Mouse (Mus musculus) duodenum, adult 2 months (tissue): Measurements from ENCODE around the gene 4930402K13Rik. TPM values are rescaled to one million over a fixed set of nuclear protein-coding genes. Genes with fewer than 3 reads are reported as not detected.

Experiments used
- polyA plus RNA-seq: library from polyadenylated mRNA; depleted of rRNA; stranded (reverse); fragments of >200 nt; gene quantifications from 2 replicates; pipeline ENCODE4 v1.2.3, GENCODE M21; 2012; ENCODE audit warnings: low replicate concordance; rRNA removed

4930402K13Rik gene
- not detected in 2 replicates for polyA plus RNA-seq

DNA sequence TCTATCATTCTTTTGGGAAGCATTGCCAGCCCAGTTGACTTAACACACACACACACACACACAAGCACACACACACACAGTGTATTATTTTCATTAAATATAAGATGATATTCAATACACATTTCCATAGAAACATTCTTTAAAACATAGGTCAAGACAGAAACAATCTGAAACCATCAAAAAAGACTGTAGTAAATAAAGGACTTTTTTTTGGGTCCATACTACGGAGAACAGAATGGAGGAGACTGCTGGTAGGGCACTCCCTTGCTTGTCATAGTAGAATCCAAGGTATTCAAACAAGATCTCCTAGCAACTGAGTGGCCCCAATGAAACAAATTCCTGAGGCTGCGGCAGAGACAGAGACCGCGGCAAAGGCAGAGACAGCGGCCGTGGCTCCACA, at the start of gene 4930402K13Rik:
Gene 4930402K13Rik, plus strand, starts transcription at position 301 of the 400 bp plus-strand sequence.

DNA sequence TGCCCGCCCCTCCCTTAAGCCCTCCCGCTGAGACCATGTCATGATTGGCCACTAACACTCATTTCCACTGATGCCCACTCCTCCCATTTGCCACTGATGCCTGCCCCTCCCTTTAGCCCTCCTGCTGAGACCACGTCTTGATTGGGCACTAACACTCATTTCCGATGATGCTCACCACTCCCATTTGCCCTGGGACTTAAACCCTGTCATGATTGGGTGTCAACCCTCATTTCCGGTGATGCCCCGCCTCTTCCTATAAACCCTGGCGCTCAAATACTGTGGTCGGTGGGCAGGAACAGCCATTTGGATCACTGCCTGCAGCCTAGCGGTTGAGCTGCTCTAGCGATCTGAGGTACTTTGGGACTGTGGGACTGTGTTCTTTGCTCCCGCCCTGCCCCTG, 41.6 kb upstream of the 4930402K13Rik start, which contains the start of gene Fthl17f:
Gene Fthl17f, plus strand, starts transcription at position 301 of the 400 bp plus-strand sequence.

Other genes starting within 250 kb of the 4930402K13Rik start
- gene Gm5751, start 230.3 kb upstream of the 4930402K13Rik start, polyA plus RNA-seq = not detected in 2 replicates
- gene B630019K06Rik, start 212.2 kb upstream of the 4930402K13Rik start, polyA plus RNA-seq = 1.5 and 1.9 TPM in 2 replicates
- not detected in 2 replicates for gene Fthl17b, start 141.6 kb upstream of the 4930402K13Rik start, polyA plus RNA-seq
- gene Fthl17c, start 128.0 kb upstream of the 4930402K13Rik start, polyA plus RNA-seq = not detected in 2 replicates
- gene Fthl17d, start 117.8 kb upstream of the 4930402K13Rik start, polyA plus RNA-seq = not detected in 2 replicates
- gene Fthl17e, start 71.1 kb upstream of the 4930402K13Rik start, polyA plus RNA-seq = not detected in 2 replicates
- gene Fthl17f, start 41.5 kb upstream of the 4930402K13Rik start, polyA plus RNA-seq = not detected in 2 replicates
- 0.02 and 0.15 TPM in 2 replicates for gene Lancl3, start 95.3 kb downstream of the 4930402K13Rik start, polyA plus RNA-seq
- gene Gm14862, start 152.3 kb downstream of the 4930402K13Rik start, polyA plus RNA-seq = not detected in 2 replicates
- 2.7 and 3.6 TPM in 2 replicates for gene Xk, start 168.2 kb downstream of the 4930402K13Rik start, polyA plus RNA-seq
- 1.1 TPM in 1 of 2 replicates, not detected in the other for gene H2al1m, start 179.2 kb downstream of the 4930402K13Rik start, polyA plus RNA-seq
- 0.79 TPM in 1 of 2 replicates, not detected in the other for gene H2al1k, start 246.1 kb downstream of the 4930402K13Rik start, polyA plus RNA-seq